Mouse (Mus musculus): ENCODE results near the gene Bbs4. TPM values are rescaled to one million over a fixed set of nuclear protein-coding genes. Genes with fewer than 3 reads are reported as not detected.
"Not testable (repeated sequence)": the region's sequence is repeated elsewhere in the genome, so short reads cannot be mapped to it uniquely, and the experiment has no call there.

The Bbs4 gene
- 21.9 and 23.8 TPM in 2 replicates for polyA plus RNA-seq (2016; fragmentation: Nextera tagmentation; extraction: Ambion mirVana)

GRCm38 (mm10) chr9:59353253-59353639 lies at the start of gene Bbs4:
TSS of gene Bbs4 (minus strand) at chr9:59353508.
- Histone ChIP-seq H3K4me1 (replicated peaks) (peaks cover 15% of the 10 kb centered on the region), H3K4me3 (peak within 1 kb of the TSS; percentile 75), H3K9me3 (no peaks in the 10 kb centered on the region), H3K36me3 (0 out of 2 replicates have a peak, but pooled peaks cover 8% of the 10 kb centered on the region), H3K27me3 (ENCODE audit: insufficient read depth, poor library complexity, severe bottlenecking) (no peaks in the 10 kb centered on the region), H3K27ac (peak within 1 kb of the TSS; percentile 92)
- DNase-seq (ENCODE audit: low spot score) = peak; percentile 95
- under 1% methylated on average over 32 of the region's 32 CpGs for whole genome bisulfite sequencing

- no peak overlapping the region for H3K4me3 ChIP-seq
- no peaks in the 10 kb centered on the region for H3K4me1 ChIP-seq (replicated peaks)
- no peak overlapping the region for H3K27ac ChIP-seq
- no peaks in the 10 kb centered on the region for H3K27me3 ChIP-seq (ENCODE audit: insufficient read depth, poor library complexity, severe bottlenecking)
- 87% methylated on average over 4 of the region's 4 CpGs for WGBS
- peaks cover 41% of the 10 kb centered on the region for H3K36me3 ChIP-seq
- H3K9me3 ChIP-seq = no peaks in the 10 kb centered on the region
- no peak for DNase-seq (ENCODE audit: low spot score)
Measured at GRCm38 (mm10) chr9:59389086-59389485, 35.8 kb upstream of the Bbs4 start.

- no peak for DNase-seq (ENCODE audit: low spot score)
- H3K27me3 ChIP-seq (ENCODE audit: insufficient read depth, poor library complexity, severe bottlenecking) = no peaks in the 10 kb centered on the region
- H3K9me3 ChIP-seq = no peaks in the 10 kb centered on the region
- H3K4me1 ChIP-seq (replicated peaks) = no peaks in the 10 kb centered on the region
- WGBS = 69% methylated on average over 1 of the region's 1 CpGs
- H3K4me3 ChIP-seq = no peak overlapping the region
- no peak overlapping the region for H3K27ac ChIP-seq
- peaks cover 34% of the 10 kb centered on the region for H3K36me3 ChIP-seq
Measured at GRCm38 (mm10) chr9:59388311-59388710, 35.0 kb upstream of the Bbs4 start.

- Histone ChIP-seq H3K36me3 (peaks cover 25% of the 10 kb centered on the region), H3K4me3 (no peak overlapping the region), H3K27ac (no peak overlapping the region), H3K27me3 (ENCODE audit: insufficient read depth, poor library complexity, severe bottlenecking) (no peaks in the 10 kb centered on the region), H3K9me3 (no peaks in the 10 kb centered on the region), H3K4me1 (replicated peaks) (no peaks in the 10 kb centered on the region)
- DNase-seq (ENCODE audit: low spot score) = no peak
- WGBS = 59% methylated on average over 3 of the region's 3 CpGs
Measured at GRCm38 (mm10) chr9:59387461-59387860, 34.2 kb upstream of the Bbs4 start.

GRCm38 (mm10) chr9:59375626-59376025 lies 22.3 kb upstream of the Bbs4 start:
- Histone ChIP-seq H3K36me3 (no peaks in the 10 kb centered on the region), H3K9me3 (peaks cover 15% of the 10 kb centered on the region), H3K4me3 (no peak overlapping the region), H3K27ac (no peak overlapping the region), H3K27me3 (ENCODE audit: insufficient read depth, poor library complexity, severe bottlenecking) (no peaks in the 10 kb centered on the region), H3K4me1 (replicated peaks) (no peaks in the 10 kb centered on the region)
- 93% methylated on average over 15 of the region's 15 CpGs for WGBS
- DNase-seq (ENCODE audit: low spot score) = no peak

GRCm38 (mm10) chr9:59369646-59370045 lies 16.3 kb upstream of the Bbs4 start:
- H3K4me1 ChIP-seq (replicated peaks) = no peaks in the 10 kb centered on the region
- no peak for DNase-seq (ENCODE audit: low spot score)
- H3K4me3 ChIP-seq = no peak overlapping the region
- peaks cover 19% of the 10 kb centered on the region for H3K9me3 ChIP-seq
- WGBS = 89% methylated on average over 9 of the region's 9 CpGs
- no peaks in the 10 kb centered on the region for H3K36me3 ChIP-seq
- H3K27ac ChIP-seq = no peak overlapping the region
- H3K27me3 ChIP-seq (ENCODE audit: insufficient read depth, poor library complexity, severe bottlenecking) = no peaks in the 10 kb centered on the region

- H3K27me3 ChIP-seq (ENCODE audit: insufficient read depth, poor library complexity, severe bottlenecking) = no peaks in the 10 kb centered on the region
- no peak for DNase-seq (ENCODE audit: low spot score)
- peaks cover 19% of the 10 kb centered on the region for H3K9me3 ChIP-seq
- no peak overlapping the region for H3K27ac ChIP-seq
- 80% methylated on average over 5 of the region's 5 CpGs for WGBS
- no peaks in the 10 kb centered on the region for H3K36me3 ChIP-seq
- H3K4me3 ChIP-seq = no peak overlapping the region
- H3K4me1 ChIP-seq (replicated peaks) = no peaks in the 10 kb centered on the region
Measured at GRCm38 (mm10) chr9:59369220-59369619, 15.9 kb upstream of the Bbs4 start.

GRCm38 (mm10) chr9:59360487-59360886 lies 7.2 kb upstream of the Bbs4 start:
- DNase-seq (ENCODE audit: low spot score) = not testable (repeated sequence)
- WGBS = 73% methylated on average over 3 of the region's 3 CpGs

GRCm38 (mm10) chr9:59358041-59358440 lies 4.7 kb upstream of the Bbs4 start:
- not testable (repeated sequence) for H3K36me3 ChIP-seq; H3K4me3 ChIP-seq; H3K27ac ChIP-seq; DNase-seq (ENCODE audit: low spot score); H3K4me1 ChIP-seq (replicated peaks); H3K9me3 ChIP-seq; H3K27me3 ChIP-seq (ENCODE audit: insufficient read depth, poor library complexity, severe bottlenecking)
- 62% methylated on average over 1 of the region's 1 CpGs for WGBS

More at GRCm38 (mm10) chr9:59360487-59360886, 7.2 kb upstream of the Bbs4 start:
- H3K36me3 ChIP-seq; H3K4me1 ChIP-seq (replicated peaks); H3K4me3 ChIP-seq; H3K27ac ChIP-seq; H3K27me3 ChIP-seq (ENCODE audit: insufficient read depth, poor library complexity, severe bottlenecking); H3K9me3 ChIP-seq: not testable (repeated sequence)

GRCm38 (mm10) chr9:59352586-59353252 lies 589 bp downstream of the Bbs4 start:
- peak overlapping the region; percentile 92 for H3K27ac ChIP-seq
- DNase-seq (ENCODE audit: low spot score) = no peak
- peak overlapping the region; percentile 75 for H3K4me3 ChIP-seq
- peaks cover 15% of the 10 kb centered on the region for H3K4me1 ChIP-seq (replicated peaks)
- no peaks in the 10 kb centered on the region for H3K27me3 ChIP-seq (ENCODE audit: insufficient read depth, poor library complexity, severe bottlenecking)
- H3K36me3 ChIP-seq = 0 out of 2 replicates have a peak, but pooled peaks cover 8% of the 10 kb centered on the region
- no peaks in the 10 kb centered on the region for H3K9me3 ChIP-seq
- WGBS = 13% methylated on average over 15 of the region's 15 CpGs

GRCm38 (mm10) chr9:59346176-59346575 lies 7.1 kb downstream of the Bbs4 start:
- H3K4me1 ChIP-seq (replicated peaks) = no peaks in the 10 kb centered on the region
- H3K4me3 ChIP-seq = no peak overlapping the region
- no peaks in the 10 kb centered on the region; the same call in 1 of the 2 replicates for H3K9me3 ChIP-seq
- 89% methylated on average over 2 of the region's 2 CpGs for WGBS
- H3K27me3 ChIP-seq (ENCODE audit: insufficient read depth, poor library complexity, severe bottlenecking) = no peaks in the 10 kb centered on the region
- peaks cover 35% of the 10 kb centered on the region for H3K36me3 ChIP-seq
- H3K27ac ChIP-seq = no peak overlapping the region
- no peak for DNase-seq (ENCODE audit: low spot score)

- Histone ChIP-seq H3K4me3 (no peak overlapping the region), H3K27ac (no peak overlapping the region), H3K4me1 (replicated peaks) (no peaks in the 10 kb centered on the region), H3K27me3 (ENCODE audit: insufficient read depth, poor library complexity, severe bottlenecking) (no peaks in the 10 kb centered on the region), H3K9me3 (no peaks in the 10 kb centered on the region; the same call in 1 of the 2 replicates), H3K36me3 (peaks cover 69% of the 10 kb centered on the region)
- WGBS = 91% methylated on average over 9 of the region's 9 CpGs
- peak; percentile 5 for DNase-seq (ENCODE audit: low spot score)
Measured at GRCm38 (mm10) chr9:59340002-59340401, 13.3 kb downstream of the Bbs4 start.

GRCm38 (mm10) chr9:59339107-59339506 lies 14.2 kb downstream of the Bbs4 start:
- Histone ChIP-seq H3K27ac (no peak overlapping the region), H3K4me3 (no peak overlapping the region), H3K9me3 (no peaks in the 10 kb centered on the region; the same call in 1 of the 2 replicates), H3K4me1 (replicated peaks) (no peaks in the 10 kb centered on the region), H3K36me3 (peaks cover 72% of the 10 kb centered on the region), H3K27me3 (ENCODE audit: insufficient read depth, poor library complexity, severe bottlenecking) (no peaks in the 10 kb centered on the region)
- no peak for DNase-seq (ENCODE audit: low spot score)
- 91% methylated on average over 5 of the region's 5 CpGs for WGBS

All from hindbrain, embryonic 10.5 days (tissue).